Mouse (Mus musculus) C2C12 (cell line): ENCODE results near the gene Enpp3. TPM values are rescaled to one million over a fixed set of nuclear protein-coding genes. Genes with fewer than 3 reads are reported as not detected.

ENCODE experiments used
- H3K27me3 ChIP-seq: one replicate; pipeline ENCODE4 v1.6.1; 2011; ENCODE audit not compliant: control insufficient read depth, insufficient read depth, insufficient read length
- H3K36me3 ChIP-seq: one replicate; pipeline ENCODE4 v1.6.1; 2011; ENCODE audit not compliant: control insufficient read depth, insufficient read depth
- H3K4me3 ChIP-seq: one replicate; pipeline ENCODE4 v1.5.1; 2011; ENCODE audit warnings: mild to moderate bottlenecking, control low read depth; ENCODE audit not compliant: poor library complexity, insufficient read depth, severe bottlenecking
- H3K79me2 ChIP-seq: one replicate; pipeline ENCODE4 v1.6.1; 2011; ENCODE audit not compliant: control insufficient read depth, insufficient read depth
- H3K79me3 ChIP-seq: one replicate; pipeline ENCODE4 v1.6.1; 2011; ENCODE audit warnings: low read depth, control low read depth
- H3ac ChIP-seq: one replicate; pipeline ENCODE3; 2011; ENCODE audit warnings: low read depth; ENCODE audit not compliant: control insufficient read depth, insufficient read length
- CEBPB ChIP-seq: IDR thresholded peaks from one replicate; pipeline ENCODE4 v1.6.1; 2011; ENCODE audit warnings: low read depth, mild to moderate bottlenecking, control low read depth, moderate library complexity
- CTCF ChIP-seq: IDR thresholded peaks from one replicate; pipeline ENCODE4 v1.5.1; 2011; ENCODE audit not compliant: control insufficient read depth, insufficient read depth, insufficient read length
- FOSL1 ChIP-seq: IDR thresholded peaks from one replicate; pipeline ENCODE4 v1.8.0; 2011; ENCODE audit warnings: mild to moderate bottlenecking, low read length; ENCODE audit not compliant: poor library complexity, insufficient read depth, severe bottlenecking
- MAX ChIP-seq: IDR thresholded peaks from one replicate; pipeline ENCODE4 v1.6.1; 2011; ENCODE audit warnings: mild to moderate bottlenecking, control low read depth
- MYOD1 ChIP-seq: IDR thresholded peaks from one replicate; pipeline ENCODE4 v1.6.1; 2011; ENCODE audit warnings: low read depth; ENCODE audit not compliant: control insufficient read depth, insufficient read length
- MYOG ChIP-seq: IDR thresholded peaks from one replicate; pipeline ENCODE4 v1.6.1; 2011; ENCODE audit not compliant: control insufficient read depth, insufficient read length; ENCODE audit errors: extremely low read depth
- USF1 ChIP-seq: IDR thresholded peaks from one replicate; pipeline ENCODE4 v1.6.1; 2011; ENCODE audit warnings: low read depth, mild to moderate bottlenecking, control low read depth, moderate library complexity
- polyA plus RNA-seq: library from polyadenylated mRNA; unstranded; fragments of >200 nt; fragmentation: generic; extraction: Trizol; gene quantifications from one replicate; pipeline ENCODE4 v1.2.1, GENCODE M21; 2012; ENCODE audit warnings: missing spikeins

The Enpp3 gene
- polyA plus RNA-seq, 1 experiment = 1.4 TPM

DNA sequence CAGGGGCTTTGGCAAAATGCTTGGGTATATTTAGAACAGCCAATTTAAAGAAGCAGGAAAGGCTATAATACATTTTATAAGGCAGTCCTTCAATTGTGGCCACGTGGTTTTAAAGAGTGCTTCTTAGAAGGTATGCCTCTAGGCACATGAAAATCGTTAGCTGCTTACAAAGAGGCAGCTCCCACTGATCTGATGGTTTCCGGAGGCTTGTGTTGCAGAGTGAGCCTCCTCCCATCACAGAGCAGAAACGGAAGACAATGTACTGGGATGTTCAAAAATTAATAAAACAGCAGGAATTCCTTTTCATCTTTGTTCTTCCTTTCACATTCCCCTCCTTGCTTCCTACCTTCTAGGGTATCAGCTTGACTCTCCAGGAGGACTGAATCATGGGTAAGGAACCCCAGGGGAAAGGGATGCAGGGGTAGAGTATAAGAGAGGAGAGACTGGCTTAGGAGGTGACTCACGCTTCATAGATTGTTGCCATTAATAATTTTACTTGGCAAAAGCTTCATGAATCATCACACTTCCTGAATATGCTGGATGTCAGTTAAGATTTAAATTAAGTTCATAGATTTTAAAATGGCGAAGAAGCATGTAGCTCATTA is 77.4 kb downstream of the Enpp3 start:
- H3K36me3 ChIP-seq = no peaks in the 10 kb centered on the region
- no peaks in the 10 kb centered on the region for H3K27me3 ChIP-seq
- peak overlapping the region; percentile 6 for H3ac ChIP-seq
- no peak for TF ChIP-seq CEBPB
- TF ChIP-seq CTCF = no peak
- TF ChIP-seq MAX = peak; percentile 34
- TF ChIP-seq MYOD1 = no peak
- TF ChIP-seq FOSL1 = peak; percentile 21
- no peak for TF ChIP-seq USF1
- no peaks in the 10 kb centered on the region for H3K79me3 ChIP-seq
- no peaks in the 10 kb centered on the region for H3K79me2 ChIP-seq
- no peak overlapping the region for H3K4me3 ChIP-seq

DNA sequence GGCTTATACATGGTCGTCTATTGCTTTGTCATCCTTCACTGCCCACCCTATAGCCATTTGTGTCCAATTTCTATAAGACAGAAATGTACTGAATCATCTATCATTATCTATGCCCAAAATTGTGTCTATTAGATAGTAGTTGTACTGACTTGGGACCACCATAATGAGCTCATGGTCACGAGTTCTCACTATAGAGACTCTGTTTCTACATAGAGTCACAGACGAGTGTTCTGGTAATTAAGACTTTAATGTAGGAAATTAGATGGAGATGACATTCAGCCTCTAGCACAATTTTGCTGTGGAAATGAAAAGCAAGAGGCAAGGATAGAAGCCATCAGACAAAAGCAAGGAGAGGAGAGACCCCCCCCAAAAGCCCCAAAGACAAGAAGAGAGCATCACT is 78.0 kb downstream of the Enpp3 start:
- Histone ChIP-seq H3K4me3 (no peak overlapping the region), H3K36me3 (no peaks in the 10 kb centered on the region), H3ac (no peak overlapping the region), H3K79me2 (no peaks in the 10 kb centered on the region), H3K27me3 (no peaks in the 10 kb centered on the region), H3K79me3 (no peaks in the 10 kb centered on the region)
- no peak for TF ChIP-seq CTCF
- TF ChIP-seq MYOD1 = no peak
- TF ChIP-seq CEBPB = no peak
- TF ChIP-seq USF1 = no peak
- TF ChIP-seq FOSL1 = no peak
- no peak for TF ChIP-seq MAX
- TF ChIP-seq MYOG = no peak

DNA sequence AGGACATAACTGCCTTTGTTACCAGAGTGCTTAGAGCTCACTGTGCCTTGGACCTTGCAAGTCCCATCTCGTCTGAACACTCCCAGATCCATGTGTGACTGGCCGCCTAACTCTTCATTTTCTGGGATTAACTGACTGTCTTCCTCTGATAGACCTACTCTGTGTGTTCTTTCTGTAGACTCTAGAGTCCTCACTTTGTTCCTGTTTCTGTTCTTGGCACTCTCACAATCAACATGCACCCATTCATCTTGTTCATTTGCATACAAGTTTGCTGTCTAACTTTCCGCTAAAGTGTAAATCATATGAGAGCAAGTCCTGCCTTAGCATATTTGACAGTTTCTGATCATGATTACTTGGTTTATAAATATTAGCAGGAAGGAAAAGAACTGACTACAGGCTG is 79.4 kb downstream of the Enpp3 start:
- Histone ChIP-seq H3ac (no peak overlapping the region), H3K36me3 (no peaks in the 10 kb centered on the region), H3K79me3 (no peaks in the 10 kb centered on the region), H3K79me2 (no peaks in the 10 kb centered on the region), H3K4me3 (no peak overlapping the region), H3K27me3 (no peaks in the 10 kb centered on the region)
- TF ChIP-seq CEBPB (no peak), FOSL1 (no peak), MYOD1 (no peak), MYOG (no peak)

DNA sequence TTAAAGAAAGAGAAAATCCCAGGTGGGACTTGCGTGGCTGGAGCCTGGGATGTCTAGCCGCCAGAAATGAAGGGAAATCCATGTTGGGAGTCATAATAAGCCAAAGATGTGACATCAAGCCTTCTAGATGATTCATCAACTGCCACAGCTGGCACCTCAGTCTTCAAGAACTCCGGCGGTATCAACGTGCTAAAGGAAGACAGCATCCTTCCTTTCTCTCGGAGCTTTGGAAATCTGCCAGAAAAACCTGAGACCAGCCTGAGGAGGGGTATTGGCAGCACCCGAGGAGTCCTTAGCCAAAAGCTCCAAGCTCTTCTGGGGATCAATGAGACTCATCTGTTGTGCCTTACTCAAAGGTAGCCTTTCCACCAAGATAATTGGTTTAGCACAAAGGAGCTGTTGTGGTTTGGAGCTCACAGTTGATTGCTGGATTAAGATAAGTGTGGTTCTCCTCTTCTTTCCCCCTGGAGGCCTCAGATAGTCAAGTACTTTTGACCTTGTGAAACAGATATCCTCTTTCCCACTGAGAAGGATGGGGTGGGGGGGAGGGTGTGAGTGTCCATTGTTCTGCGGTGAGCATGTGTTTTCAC is 84.2 kb downstream of the Enpp3 start:
- Histone ChIP-seq H3K36me3 (no peaks in the 10 kb centered on the region), H3K79me3 (no peaks in the 10 kb centered on the region), H3K79me2 (no peaks in the 10 kb centered on the region), H3ac (no peak overlapping the region), H3K4me3 (no peak overlapping the region), H3K27me3 (no peaks in the 10 kb centered on the region)
- TF ChIP-seq USF1 = no peak
- peak; percentile 12 for TF ChIP-seq MYOD1

DNA sequence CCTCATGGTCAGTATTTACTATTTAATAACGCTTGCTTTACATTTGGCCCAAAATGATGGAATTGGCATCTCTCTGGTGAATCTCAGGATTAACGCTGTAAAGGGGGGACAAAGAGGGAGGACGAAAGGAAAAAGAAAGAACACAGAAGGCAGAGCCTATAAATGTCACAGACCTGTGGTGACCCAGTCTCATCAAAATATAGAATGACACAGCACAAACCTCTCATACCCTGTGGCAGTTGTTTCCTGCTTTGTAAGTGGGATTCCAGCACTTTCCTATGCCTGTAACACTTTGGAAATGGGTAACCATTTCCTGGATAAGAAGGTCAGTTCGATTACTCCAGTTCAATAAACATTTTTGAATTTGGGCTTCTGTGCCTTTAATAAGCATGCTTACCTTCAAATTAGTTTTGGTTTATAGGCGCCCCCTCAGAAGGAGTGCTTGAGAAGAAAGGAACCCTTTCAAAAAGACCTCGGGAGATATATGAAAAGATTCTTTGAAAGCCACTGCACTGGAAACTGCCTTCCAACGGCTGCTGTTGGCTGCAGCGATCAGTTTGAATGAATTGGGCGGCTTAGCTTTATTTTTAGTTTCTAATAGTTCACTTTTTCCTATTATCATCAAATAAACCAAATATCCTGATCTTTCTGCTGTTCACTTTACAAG is 87.6 kb downstream of the Enpp3 start:
- Histone ChIP-seq H3K27me3 (no peaks in the 10 kb centered on the region), H3K4me3 (no peak overlapping the region), H3K36me3 (no peaks in the 10 kb centered on the region), H3K79me2 (no peaks in the 10 kb centered on the region), H3ac (no peak overlapping the region), H3K79me3 (no peaks in the 10 kb centered on the region)
- no peak for TF ChIP-seq CEBPB
- no peak for TF ChIP-seq USF1
- TF ChIP-seq CTCF = no peak
- TF ChIP-seq MYOG = no peak
- TF ChIP-seq MYOD1 = no peak
- TF ChIP-seq MAX = no peak
- no peak for TF ChIP-seq FOSL1

DNA sequence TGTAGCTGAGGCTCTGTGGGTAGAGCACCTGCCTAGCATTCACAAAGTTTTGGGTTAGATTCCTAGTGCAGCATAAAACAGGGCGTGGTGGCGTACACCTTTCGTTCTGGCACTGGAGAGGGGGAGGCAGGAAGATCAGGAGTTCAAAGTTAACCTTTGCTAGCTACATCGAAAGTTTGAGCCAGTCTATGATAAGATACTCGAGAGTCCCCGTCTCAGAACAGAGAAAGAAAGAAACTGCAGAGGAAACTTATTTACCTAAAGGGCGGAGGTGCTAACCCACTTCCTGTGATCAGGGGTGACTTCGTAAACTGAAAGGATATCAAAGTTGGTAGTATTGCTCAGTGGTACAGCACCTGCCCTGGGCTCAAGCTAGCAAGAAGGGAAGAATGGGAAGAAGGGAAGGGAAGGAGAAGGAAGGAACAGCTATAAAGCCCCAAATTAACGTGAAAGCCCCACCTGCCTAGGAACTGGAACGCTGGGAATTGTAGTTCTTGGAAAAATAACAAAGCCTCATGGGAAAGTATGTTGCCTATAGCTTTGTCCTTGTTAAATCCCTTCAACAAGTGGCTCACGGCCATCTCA is 88.3 kb downstream of the Enpp3 start:
- TF ChIP-seq USF1 (no peak), CEBPB (no peak), MYOG (no peak), MYOD1 (no peak), MAX (no peak), CTCF (no peak), FOSL1 (no peak)
- Histone ChIP-seq H3K27me3 (no peaks in the 10 kb centered on the region), H3K36me3 (no peaks in the 10 kb centered on the region), H3ac (no peak overlapping the region), H3K4me3 (no peak overlapping the region), H3K79me3 (no peaks in the 10 kb centered on the region), H3K79me2 (no peaks in the 10 kb centered on the region)
